Comparison of ENCODE assay signal across 9 mouse cellular contexts in genomic region chr12:102305069-102305836, GRCm38 (mm10). TPM values are rescaled to one million over a fixed set of nuclear protein-coding genes. Genes with fewer than 3 reads are reported as not detected.
DNase-seq lines count a peak whose midpoint lies in the region; ATAC-seq lines count a peak whose summit lies in the region.
"Had no signal": no experiment of that assay in that cellular context is flagged by ENCODE, and none has a peak within 500 bp of the region (broad histone marks: within the 10 kb centered on the region; RNA-seq: fewer than 3 reads in every experiment).

No protein-coding gene starts in this region.

- peaks cover 57% of the 10 kb centered on the region for H3K4me1 ChIP-seq in embryonic facial prominence, embryonic 13.5 days
- H3K4me1 ChIP-seq in embryonic facial prominence, embryonic 10.5 days = peaks cover 37% of the 10 kb centered on the region
- H3K4me1 ChIP-seq in lung, embryonic 16.5 days (replicated peaks; ENCODE audit: control insufficient read depth, insufficient read depth, low read length) = peaks cover 71% of the 10 kb centered on the region

- ATAC-seq in embryonic facial prominence, embryonic 13.5 days (ENCODE audit: insufficient number of reproducible peaks, insufficient read depth, low FRiP score, low TSS enrichment, low read depth) = no peak
- ATAC-seq in lung, embryonic 16.5 days (ENCODE audit: low read depth) = no peak

- 56% methylated on average over 10 of the region's 10 CpGs for WGBS in embryonic facial prominence, embryonic 13.5 days
- WGBS in embryonic facial prominence, embryonic 10.5 days = 70% methylated on average over 10 of the region's 10 CpGs
- WGBS in lung, embryonic 16.5 days = 34% methylated on average over 10 of the region's 10 CpGs

- H3K9me3 ChIP-seq in embryonic facial prominence, embryonic 13.5 days = no peaks in the 10 kb centered on the region
- no peaks in the 10 kb centered on the region for H3K9me3 ChIP-seq in embryonic facial prominence, embryonic 10.5 days
- no peaks in the 10 kb centered on the region for H3K9me3 ChIP-seq in lung, embryonic 16.5 days (ENCODE audit: control insufficient read depth, low read length)

- H3K9ac ChIP-seq in embryonic facial prominence, embryonic 13.5 days = no peak overlapping the region
- no peak overlapping the region for H3K9ac ChIP-seq in lung, embryonic 16.5 days (ENCODE audit: low read length)

- H3K4me3 ChIP-seq in embryonic facial prominence, embryonic 13.5 days = no peak overlapping the region
- H3K4me3 ChIP-seq in embryonic facial prominence, embryonic 10.5 days = no peak overlapping the region
- H3K4me3 ChIP-seq in lung, embryonic 16.5 days (ENCODE audit: low read length) = no peak overlapping the region

- no peaks in the 10 kb centered on the region for H3K36me3 ChIP-seq in embryonic facial prominence, embryonic 13.5 days
- H3K36me3 ChIP-seq in embryonic facial prominence, embryonic 10.5 days (replicated peaks) = no peaks in the 10 kb centered on the region
- H3K36me3 ChIP-seq in lung, embryonic 16.5 days (ENCODE audit: control insufficient read depth, insufficient read depth, low read length) = no peaks in the 10 kb centered on the region

- no peak for DNase-seq in embryonic facial prominence, embryonic 10.5 days (ENCODE audit: low spot score)
- DNase-seq in lung, postnatal 4 days = no peak
- peak; percentile 79 to 86 for DNase-seq in cerebellum, postnatal 10 days
- DNase-seq in kidney, postnatal 25 days = peak; percentile 64 to 78
- DNase-seq in frontal cortex, postnatal 14 days (ENCODE audit: low spot score in 2 of 2) = no peak
- DNase-seq in left cerebral cortex, adult 8-10 months (ENCODE audit: low spot score in 2 of 2) = no peak
- DNase-seq: adrenal gland, postnatal 14 days had no signal

- peak overlapping the region; percentile 40; the same call in 1 of the 2 replicates for H3K27ac ChIP-seq in embryonic facial prominence, embryonic 13.5 days
- no peak overlapping the region for H3K27ac ChIP-seq in embryonic facial prominence, embryonic 10.5 days (replicated peaks)
- H3K27ac ChIP-seq in lung, embryonic 16.5 days (ENCODE audit: low read length) = peak overlapping the region; percentile 64

- H3K27me3 ChIP-seq in embryonic facial prominence, embryonic 13.5 days = no peaks in the 10 kb centered on the region
- H3K27me3 ChIP-seq in embryonic facial prominence, embryonic 10.5 days (replicated peaks; ENCODE audit: low read depth, poor library complexity, severe bottlenecking) = no peaks in the 10 kb centered on the region
- H3K27me3 ChIP-seq in lung, embryonic 16.5 days (ENCODE audit: control insufficient read depth, insufficient read depth, low read depth, low read length) = no peaks in the 10 kb centered on the region

- no peak overlapping the region for H3K4me2 ChIP-seq in embryonic facial prominence, embryonic 13.5 days
- H3K4me2 ChIP-seq in lung, embryonic 16.5 days (ENCODE audit: low read depth, low read length) = no peak overlapping the region

RNA-seq across cellular contexts. Expression of gene Rin3, which starts 22.4 kb away (rescaled TPM):
- 5.6 and 6.1 TPM in 2 replicates for polyA plus RNA-seq in embryonic facial prominence, embryonic 13.5 days (2015; fragmentation: Nextera tagmentation; extraction: Ambion mirVana)
- polyA plus RNA-seq in embryonic facial prominence, embryonic 10.5 days (2016; fragmentation: Nextera tagmentation; extraction: Ambion mirVana) = 3.8 and 4.0 TPM in 2 replicates
- 16.4 and 16.7 TPM in 2 replicates for polyA plus RNA-seq in lung, embryonic 16.5 days (2015; fragmentation: Nextera tagmentation; extraction: Ambion mirVana)
- 1 to 10 TPM; 2.7 to 5.3 (median 4.9) TPM for total RNA-seq in left cerebral cortex, adult 8-10 months (2022)

Comparison
In these comparisons a context has a peak if more than half of its experiments do, and no peak if none do; other contexts are left out.
1. DNase-seq: peak in cerebellum, postnatal 10 days (2 of 2) and kidney, postnatal 25 days (2 of 2); none in embryonic facial prominence, embryonic 10.5 days (single experiment), lung, postnatal 4 days (0 of 2), frontal cortex, postnatal 14 days (0 of 2) and left cerebral cortex, adult 8-10 months (0 of 2).